Mouse (Mus musculus) C2C12 (cell line): ENCODE measurements around the gene Akr1b3. TPM values are rescaled to one million over a fixed set of nuclear protein-coding genes. Genes with fewer than 3 reads are reported as not detected.
"Not testable (repeated sequence)": the region's sequence is repeated elsewhere in the genome, so short reads cannot be mapped to it uniquely, and the experiment has no call there.

Experiments
- H3K27me3 ChIP-seq: one replicate; pipeline ENCODE4 v1.6.1; 2011; ENCODE audit not compliant: control insufficient read depth, insufficient read depth, insufficient read length
- H3K36me3 ChIP-seq: one replicate; pipeline ENCODE4 v1.6.1; 2011; ENCODE audit not compliant: control insufficient read depth, insufficient read depth
- H3K4me3 ChIP-seq: one replicate; pipeline ENCODE4 v1.5.1; 2011; ENCODE audit warnings: mild to moderate bottlenecking, control low read depth; ENCODE audit not compliant: poor library complexity, insufficient read depth, severe bottlenecking
- H3K79me2 ChIP-seq: one replicate; pipeline ENCODE4 v1.6.1; 2011; ENCODE audit not compliant: control insufficient read depth, insufficient read depth
- H3K79me3 ChIP-seq: one replicate; pipeline ENCODE4 v1.6.1; 2011; ENCODE audit warnings: low read depth, control low read depth
- H3ac ChIP-seq: one replicate; pipeline ENCODE3; 2011; ENCODE audit warnings: low read depth; ENCODE audit not compliant: control insufficient read depth, insufficient read length
- CEBPB ChIP-seq: IDR thresholded peaks from one replicate; pipeline ENCODE4 v1.6.1; 2011; ENCODE audit warnings: low read depth, mild to moderate bottlenecking, control low read depth, moderate library complexity
- CTCF ChIP-seq: IDR thresholded peaks from one replicate; pipeline ENCODE4 v1.5.1; 2011; ENCODE audit not compliant: control insufficient read depth, insufficient read depth, insufficient read length
- FOSL1 ChIP-seq: IDR thresholded peaks from one replicate; pipeline ENCODE4 v1.8.0; 2011; ENCODE audit warnings: mild to moderate bottlenecking, low read length; ENCODE audit not compliant: poor library complexity, insufficient read depth, severe bottlenecking
- MAX ChIP-seq: IDR thresholded peaks from one replicate; pipeline ENCODE4 v1.6.1; 2011; ENCODE audit warnings: mild to moderate bottlenecking, control low read depth
- MYOD1 ChIP-seq: IDR thresholded peaks from one replicate; pipeline ENCODE4 v1.6.1; 2011; ENCODE audit warnings: low read depth; ENCODE audit not compliant: control insufficient read depth, insufficient read length
- MYOG ChIP-seq: IDR thresholded peaks from one replicate; pipeline ENCODE4 v1.6.1; 2011; ENCODE audit not compliant: control insufficient read depth, insufficient read length; ENCODE audit errors: extremely low read depth
- USF1 ChIP-seq: IDR thresholded peaks from one replicate; pipeline ENCODE4 v1.6.1; 2011; ENCODE audit warnings: low read depth, mild to moderate bottlenecking, control low read depth, moderate library complexity
- polyA plus RNA-seq: library from polyadenylated mRNA; unstranded; fragments of >200 nt; fragmentation: generic; extraction: Trizol; gene quantifications from one replicate; pipeline ENCODE4 v1.2.1, GENCODE M21; 2012; ENCODE audit warnings: missing spikeins

Akr1b3 gene
- polyA plus RNA-seq, 1 experiment: 455 TPM

GRCm38 (mm10) chr6:34353658-34354353 is 36.5 kb upstream of the Akr1b3 start, which contains the start of gene Akr1b8:
TSS of gene Akr1b8 (plus strand) at chr6:34354119.
- TF ChIP-seq MYOD1 (no peak), USF1 (no peak), MYOG (no peak), CEBPB (no peak), CTCF (no peak)
- Histone ChIP-seq H3K27me3 (no peaks in the 10 kb centered on the region), H3K79me2 (peaks cover 22% of the 10 kb centered on the region), H3ac (peak within 1 kb of the TSS; percentile 60), H3K4me3 (peak within 1 kb of the TSS; percentile 28), H3K79me3 (no peaks in the 10 kb centered on the region), H3K36me3 (peaks cover 25% of the 10 kb centered on the region)

- H3K36me3 ChIP-seq: peaks cover 15% of the 10 kb centered on the region
- TF ChIP-seq FOSL1 (no peak), MAX (no peak), USF1 (no peak), CTCF (no peak), MYOG (no peak), CEBPB (no peak), MYOD1 (no peak)
- H3K27me3 ChIP-seq: no peaks in the 10 kb centered on the region
- peaks cover 22% of the 10 kb centered on the region for H3K79me2 ChIP-seq
- no peak overlapping the region for H3ac ChIP-seq
- no peaks in the 10 kb centered on the region for H3K79me3 ChIP-seq
- H3K4me3 ChIP-seq: no peak overlapping the region
Measured at GRCm38 (mm10) chr6:34352401-34352800, 35.1 kb upstream of the Akr1b3 start.

DNA sequence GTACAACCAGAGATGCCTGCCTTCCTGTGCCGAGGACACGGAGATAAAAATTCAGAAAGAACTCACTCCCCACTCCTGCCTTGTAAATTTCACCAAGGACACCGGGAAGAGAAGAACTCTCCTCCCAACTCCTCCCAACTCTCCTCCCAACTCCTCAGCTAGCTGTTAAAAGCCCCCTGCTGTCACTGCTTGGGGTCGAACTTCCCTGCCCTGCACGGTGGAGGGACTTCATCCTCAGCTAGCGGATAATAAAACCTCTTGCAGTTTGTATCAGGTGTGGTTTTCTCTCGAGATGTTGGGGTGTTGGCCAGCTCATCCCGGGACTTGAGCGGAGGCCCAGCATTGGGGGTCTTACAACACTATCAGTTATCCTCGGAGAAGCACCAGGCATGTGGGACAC is 34.2 kb upstream of the Akr1b3 start:
- H3K27me3 ChIP-seq: not testable (repeated sequence)

DNA sequence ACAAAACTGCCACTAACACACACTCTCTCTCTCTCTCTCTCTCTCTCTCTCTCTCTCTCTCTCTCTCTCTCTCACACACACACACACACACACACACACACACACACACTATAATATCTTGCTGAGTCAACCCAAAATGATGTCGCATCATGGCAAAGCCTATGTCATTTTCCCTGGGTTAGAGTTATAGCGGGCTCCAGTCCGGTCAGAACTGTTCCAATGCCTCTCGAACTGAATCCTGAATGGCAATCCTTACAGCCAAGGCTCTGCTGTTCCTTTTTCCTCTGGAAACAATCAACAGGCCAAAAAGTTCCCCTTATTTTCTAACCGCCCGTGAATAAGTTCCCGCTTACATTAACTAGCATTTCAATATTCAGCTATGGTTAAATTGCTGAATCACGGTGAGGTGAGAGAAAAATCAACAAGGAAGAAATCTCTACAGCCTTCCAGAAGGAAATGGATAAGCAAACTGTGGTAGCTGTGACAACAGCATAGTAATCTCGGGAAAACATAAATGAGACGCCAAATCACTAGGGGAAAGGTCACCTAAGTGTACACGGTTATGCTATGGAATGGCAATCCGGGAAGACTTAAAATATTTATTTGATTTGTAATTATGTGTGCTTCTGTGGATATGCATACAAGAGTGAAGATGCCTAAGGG is 32.9 kb upstream of the Akr1b3 start:
- no peak overlapping the region for H3K4me3 ChIP-seq
- no peaks in the 10 kb centered on the region for H3K27me3 ChIP-seq
- TF ChIP-seq FOSL1 (no peak), MYOG (no peak), MAX (no peak), USF1 (no peak), CTCF (no peak), MYOD1 (no peak), CEBPB (no peak)
- no peaks in the 10 kb centered on the region for H3K36me3 ChIP-seq
- H3K79me3 ChIP-seq: no peaks in the 10 kb centered on the region
- peaks cover 11% of the 10 kb centered on the region for H3K79me2 ChIP-seq
- no peak overlapping the region for H3ac ChIP-seq

More for the DNA sequence above, 34.2 kb upstream of the Akr1b3 start:
- H3K79me2 ChIP-seq: peaks cover 22% of the 10 kb centered on the region
- H3K79me3 ChIP-seq, H3ac ChIP-seq, H3K36me3 ChIP-seq, H3K4me3 ChIP-seq: not testable (repeated sequence)

- Histone ChIP-seq H3K36me3 (no peaks in the 10 kb centered on the region), H3K79me2 (no peaks in the 10 kb centered on the region), H3ac (no peak overlapping the region), H3K27me3 (no peaks in the 10 kb centered on the region), H3K79me3 (no peaks in the 10 kb centered on the region), H3K4me3 (no peak overlapping the region)
- TF ChIP-seq CTCF (peak; percentile 82), CEBPB (no peak)
Measured at GRCm38 (mm10) chr6:34346096-34346898, 29.0 kb upstream of the Akr1b3 start.

GRCm38 (mm10) chr6:34344935-34345334 is 27.7 kb upstream of the Akr1b3 start:
- TF ChIP-seq USF1: no peak
- no peak for TF ChIP-seq FOSL1
- H3K79me3 ChIP-seq: no peaks in the 10 kb centered on the region
- no peak overlapping the region for H3K4me3 ChIP-seq
- no peaks in the 10 kb centered on the region for H3K36me3 ChIP-seq
- no peaks in the 10 kb centered on the region for H3K27me3 ChIP-seq
- H3ac ChIP-seq: no peak overlapping the region
- H3K79me2 ChIP-seq: no peaks in the 10 kb centered on the region
